Mouse (Mus musculus) urinary bladder, adult 18-20 months (tissue): ENCODE data around the gene Zfp944.
A peak's percentile ranks its signal among the peaks of the same experiment; 100 is the strongest.
"Not testable (repeated sequence)": the region's sequence is repeated elsewhere in the genome, so short reads cannot be mapped to it uniquely, and the experiment has no call there.

Experiments
- DNase-seq, 2 experiments: peaks; one replicate each; pipeline ENCODE4 v3.0.0; 2022; ENCODE audit warnings: low spot score in 2 of 2, mixed read lengths in 2 of 2

The Zfp944 gene

DNA sequence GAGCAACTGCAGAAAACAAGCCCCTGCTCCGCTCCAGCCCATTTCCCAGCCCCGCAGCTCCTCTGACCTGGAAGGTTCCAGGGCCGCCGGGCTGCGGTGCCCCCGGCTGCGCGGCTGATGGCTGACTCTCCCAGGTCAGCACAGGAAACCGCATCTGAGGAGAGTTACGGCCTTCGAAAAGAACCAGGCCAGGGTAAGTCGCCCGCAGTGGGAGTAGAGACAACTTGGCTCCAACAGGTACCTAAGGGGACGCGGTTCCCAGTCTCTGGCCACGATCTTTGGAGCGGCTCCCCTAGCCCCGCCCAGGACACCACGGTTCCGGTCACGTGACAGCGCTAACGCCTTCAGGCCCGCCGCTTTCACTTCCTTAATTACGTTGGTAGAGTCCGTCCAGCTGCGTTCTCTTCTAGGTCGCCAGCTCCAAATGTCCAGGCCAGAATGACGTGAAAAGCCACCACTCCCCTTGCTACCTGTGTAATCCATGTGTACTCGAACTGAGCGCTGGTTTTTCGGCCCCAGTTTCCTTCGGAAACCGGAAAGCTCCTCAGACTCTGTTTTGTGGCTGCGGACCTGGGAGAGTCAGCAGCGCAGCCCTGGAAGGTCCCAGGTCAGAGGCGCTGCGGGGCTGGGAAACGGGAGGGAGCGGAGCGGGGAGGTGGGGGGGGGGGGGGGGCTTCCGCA is at the start of gene Zfp944, which contains the start of gene Zfp758:
Zfp944 (minus strand) TSS at position 300 of the 681 bp plus-strand sequence.
Zfp758 (plus strand) TSS at position 353 of the 681 bp plus-strand sequence.
- peak; percentile 18 to 57 for DNase-seq

DNA sequence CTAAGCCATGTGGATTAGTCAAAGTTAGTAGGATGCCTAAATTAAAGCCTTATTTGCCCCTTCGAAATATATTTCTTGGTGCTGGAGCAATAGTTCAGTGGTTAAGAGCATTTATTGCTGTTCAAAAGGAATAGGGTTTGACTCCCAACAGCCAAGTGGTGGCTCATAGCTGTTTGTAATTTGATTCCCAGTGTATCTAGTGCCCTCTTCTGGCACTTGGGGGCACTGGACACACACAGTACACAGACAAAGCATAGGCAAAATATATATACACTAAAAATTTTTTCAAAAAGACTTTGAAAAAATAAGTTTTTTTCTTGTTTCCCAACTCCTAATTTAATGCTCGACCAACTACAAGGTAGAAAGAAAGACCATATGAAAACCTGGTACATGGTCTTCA is 49.6 kb upstream of the Zfp944 start:
- DNase-seq: no peak

DNA sequence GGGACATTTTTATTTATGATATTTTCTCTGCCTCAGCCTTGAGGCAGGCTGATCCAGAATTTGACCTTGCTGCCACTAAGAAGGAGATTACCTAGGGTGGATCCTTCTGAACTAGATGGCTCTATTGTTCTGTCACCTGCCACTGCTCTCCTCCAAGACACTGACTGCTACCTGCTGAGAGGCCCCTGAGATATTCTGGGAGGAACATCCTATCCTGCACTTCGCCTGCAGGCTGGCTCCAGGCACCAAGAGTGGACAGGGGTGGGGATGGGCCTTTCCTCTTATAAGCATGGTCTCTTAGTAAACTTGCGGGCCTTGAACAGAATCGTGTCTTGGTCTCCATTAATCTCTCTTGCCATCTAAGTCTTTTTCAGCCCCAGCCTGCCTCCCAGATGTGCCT is 2.7 kb upstream of the Zfp944 start:
- DNase-seq: no peak

DNA sequence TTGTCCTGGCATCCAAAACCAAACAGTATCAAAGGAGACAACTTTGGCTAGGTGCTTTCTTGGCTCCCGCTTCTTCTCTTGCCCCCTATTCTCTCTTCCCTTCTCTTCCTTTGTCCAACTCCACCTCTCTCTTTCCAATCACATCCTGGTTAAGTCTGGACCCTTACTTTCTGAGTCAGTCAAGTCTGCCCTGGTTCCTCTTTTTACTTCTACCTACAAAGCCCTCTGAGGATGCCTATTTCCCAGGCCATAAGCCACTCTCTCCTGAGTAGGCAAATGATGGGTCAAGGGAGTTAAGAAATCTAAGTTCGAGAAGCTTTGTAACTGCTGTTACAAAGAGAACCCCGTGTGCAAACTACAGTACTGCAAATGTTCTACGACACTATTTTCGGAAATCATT is 628 bp downstream of the Zfp944 start:
- no peak for DNase-seq

DNA sequence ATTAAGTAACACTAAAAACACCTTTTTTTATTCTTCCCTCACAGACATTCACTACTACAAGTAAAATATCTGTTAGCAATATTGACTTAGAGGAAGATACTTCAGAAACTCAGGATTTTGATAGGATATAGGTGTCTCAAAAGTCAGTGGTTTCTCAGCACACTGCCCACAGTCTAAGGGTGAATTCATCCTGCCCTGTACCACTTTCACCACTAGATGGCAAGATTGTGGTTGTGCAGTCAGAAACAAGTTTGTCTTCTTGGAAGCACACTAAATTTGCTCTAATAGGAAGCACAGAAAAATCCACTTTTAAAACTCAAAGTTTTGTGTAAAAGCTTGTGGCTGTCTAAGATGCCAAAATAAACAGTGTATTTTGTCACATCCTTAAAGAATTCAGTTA is 8.4 kb downstream of the Zfp944 start:
- DNase-seq: no peak

DNA sequence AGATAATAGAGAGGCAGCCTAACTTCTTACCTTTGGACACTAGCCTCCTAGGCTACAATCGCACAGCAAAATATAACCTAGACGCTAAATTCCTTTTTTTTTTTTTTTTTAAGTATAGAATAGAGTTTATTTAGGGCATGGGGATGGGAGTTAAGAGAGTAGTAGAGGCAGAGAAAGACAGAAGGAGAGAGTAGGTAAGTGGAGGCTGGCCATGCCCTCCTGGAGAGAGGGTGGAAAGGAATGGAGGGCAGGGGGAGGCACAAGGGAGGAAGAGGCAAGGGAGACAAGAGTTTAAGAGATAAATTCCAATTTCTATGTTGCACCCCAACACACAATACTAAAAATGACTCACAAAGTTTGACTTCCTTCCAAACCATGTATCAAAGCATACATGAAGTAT is 46.0 kb downstream of the Zfp944 start:
- DNase-seq: not testable (repeated sequence)

DNA sequence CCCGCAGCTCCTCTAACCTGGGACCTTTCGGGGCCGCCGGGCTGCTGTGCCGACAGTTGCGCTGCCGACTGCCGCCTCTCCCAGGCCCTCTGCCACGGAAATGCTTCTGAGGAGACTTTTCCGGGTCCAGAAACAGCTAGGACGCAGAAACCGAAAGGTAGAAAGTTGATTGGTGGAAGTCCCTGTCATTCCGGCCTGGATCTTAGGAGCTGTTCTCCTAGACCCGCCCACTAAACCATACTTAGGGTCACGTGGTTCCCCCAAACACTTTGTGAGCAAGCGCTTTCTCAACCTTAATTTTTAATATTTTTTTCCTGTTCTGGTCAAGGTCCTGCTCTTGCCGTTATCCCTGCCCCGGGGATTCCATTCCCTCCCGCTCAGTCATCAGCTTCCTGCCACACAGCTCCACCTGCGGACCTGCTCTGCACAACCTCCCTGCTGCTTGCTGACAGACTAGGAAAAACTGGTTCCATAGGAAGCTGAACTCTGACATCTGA is 46.4 kb downstream of the Zfp944 start, which contains the start of gene CT030661.1:
CT030661.1 (minus strand) TSS at position 108 of the 497 bp plus-strand sequence.
- DNase-seq: peak; percentile 75 to 84

DNA sequence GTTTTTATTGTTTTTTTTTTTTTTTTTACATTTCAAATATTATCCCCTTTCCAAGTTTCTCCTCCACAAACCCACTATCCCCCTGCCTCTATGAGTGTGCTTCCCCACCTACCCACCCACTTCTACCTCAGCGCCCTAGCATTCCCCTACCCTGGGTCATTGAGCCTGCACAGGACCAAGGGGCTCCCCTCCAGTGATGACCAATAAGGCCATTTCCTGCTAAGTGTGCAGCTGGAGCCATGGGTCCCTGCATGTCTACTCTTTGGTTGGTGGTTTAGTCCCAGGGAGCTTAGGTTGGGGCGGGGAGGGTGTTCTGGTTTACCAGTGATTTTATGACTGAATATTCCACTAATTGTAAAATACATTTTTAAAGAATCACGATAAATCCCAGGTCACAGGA is 47.0 kb downstream of the Zfp944 start:
- DNase-seq: not testable (repeated sequence)
